Comparison of ENCODE assay signal across 9 mouse cellular contexts in the genomic region with DNA sequence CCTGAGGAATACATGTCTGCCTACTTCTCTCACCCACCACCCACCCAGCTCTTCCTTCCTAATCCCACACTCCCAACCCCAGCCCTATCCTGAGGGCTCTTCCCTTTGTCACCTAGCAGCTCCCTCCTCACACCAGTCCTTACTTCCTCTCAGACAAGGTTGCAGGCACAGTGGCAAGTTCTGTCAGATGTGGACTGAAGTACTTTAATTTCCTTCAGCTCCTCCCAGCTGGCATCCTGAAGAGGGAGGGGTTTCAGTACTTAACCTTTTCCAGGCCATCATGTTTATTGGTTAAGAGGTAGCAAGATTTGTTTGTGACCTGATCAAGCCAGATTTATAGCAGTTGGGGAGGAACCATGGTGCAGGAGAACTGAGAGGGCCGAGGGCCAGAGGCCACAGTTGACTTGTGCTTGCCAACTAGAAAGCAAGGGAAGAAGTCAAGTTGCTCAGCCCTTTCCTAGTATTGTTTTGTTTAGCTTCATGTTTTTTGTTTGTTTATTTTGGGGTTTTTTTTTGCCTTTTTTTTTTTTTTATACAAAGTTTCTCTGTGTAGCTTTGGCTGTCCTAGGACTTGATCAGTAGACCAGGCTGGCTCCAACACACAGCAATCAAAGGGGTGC. TPM values are rescaled to one million over a fixed set of nuclear protein-coding genes. Genes with fewer than 3 reads are reported as not detected.
DNase-seq lines count a peak whose midpoint lies in the region; ATAC-seq and TF ChIP-seq lines count a peak whose summit lies in the region.
"Not testable (repeated sequence)": the region's sequence is repeated elsewhere in the genome, so short reads cannot be mapped to it uniquely, and the experiment has no call there.
"Had no signal": no experiment of that assay in that cellular context is flagged by ENCODE, and none has a peak within 500 bp of the region (broad histone marks: within the 10 kb centered on the region; RNA-seq: fewer than 3 reads in every experiment).

Ly6c1 (minus strand) TSS at position 189 of the 620 bp plus-strand sequence.

- WGBS in intestine, embryonic 15.5 days, result 59% methylated on average over 1 of the region's 1 CpGs
- 38% methylated on average over 1 of the region's 1 CpGs for WGBS in large intestine, adult 2 months

- not testable (repeated sequence) for H3K79me3 ChIP-seq in C2C12 (ENCODE audit: low read depth)

- H3K9me3 ChIP-seq in intestine, embryonic 15.5 days, result not testable (repeated sequence)

- not testable (repeated sequence) for H3K27me3 ChIP-seq in C2C12 (ENCODE audit: control insufficient read depth, insufficient read depth, insufficient read length); intestine, embryonic 15.5 days (replicated peaks)

- intact Hi-C loops in gastrocnemius, adult 2 months (cut with DNase I); left cerebral cortex, postnatal 14 days (cut with DNase I): not testable (repeated sequence)

- H3K4me1 ChIP-seq in intestine, embryonic 15.5 days (replicated peaks), result not testable (repeated sequence)

- peak within 1 kb of the TSS; percentile 88 for H3K27ac ChIP-seq in gastrocnemius, adult 2 months
- not testable (repeated sequence) for H3K27ac ChIP-seq in intestine, embryonic 15.5 days

- H3K9ac ChIP-seq in intestine, embryonic 15.5 days, result not testable (repeated sequence)

- not testable (repeated sequence) for TF ChIP-seq CTCF in C2C12 (IDR thresholded peaks at IDR 0.05; ENCODE audit: control insufficient read depth, insufficient read depth, insufficient read length); gastrocnemius, adult 2 months (IDR thresholded peaks at IDR 0.05)

- H3K79me2 ChIP-seq in C2C12 (ENCODE audit: control insufficient read depth, insufficient read depth), result not testable (repeated sequence)

- not testable (repeated sequence) for H3K4me3 ChIP-seq in C2C12 (ENCODE audit: insufficient read depth, poor library complexity, severe bottlenecking); intestine, embryonic 15.5 days (replicated peaks)
- H3K4me3 ChIP-seq in gastrocnemius, adult 2 months, result peak within 1 kb of the TSS; percentile 70

- ATAC-seq in intestine, embryonic 15.5 days, result not testable (repeated sequence)
- peak; percentile 46; the same call in 1 of the 2 replicates for ATAC-seq in neutrophil, adult 5-6 weeks (ENCODE audit: extremely low read depth, insufficient number of reproducible peaks, low FRiP score, poor library complexity, severe bottlenecking)

- H3ac ChIP-seq in C2C12 (ENCODE audit: control insufficient read depth, insufficient read length, low read depth), result not testable (repeated sequence)

- not testable (repeated sequence) for H3K4me2 ChIP-seq in intestine, embryonic 15.5 days (replicated peaks)

- H3K36me3 ChIP-seq in C2C12 (ENCODE audit: control insufficient read depth, insufficient read depth); intestine, embryonic 15.5 days: not testable (repeated sequence)

- not testable (repeated sequence) for DNase-seq in adrenal gland, postnatal 4 days (ENCODE audit: low spot score in 2 of 2); large intestine, adult 2 months (ENCODE audit: low read depth, low spot score); left cerebral cortex, postnatal 14 days (ENCODE audit: low spot score in 2 of 2)
- DNase-seq in gastrocnemius, adult 2 months, result peak; percentile 35
- peak; percentile 29 to 49 for DNase-seq in heart, adult 9 months (ENCODE audit: low spot score in 2 of 2)

RNA-seq across cellular contexts. Expression of gene Ly6c1, which starts in this region (rescaled TPM):
- 38.8 TPM for polyA plus RNA-seq in C2C12 (2012; fragmentation: generic; extraction: Trizol)
- total RNA-seq in adrenal gland, postnatal 4 days (2021), result 10 to 100 TPM; 37.4 to 39.6 TPM
- total RNA-seq in gastrocnemius, adult 2 months (2021), result 100 to 1,000 TPM; 116 to 134 TPM
- polyA plus RNA-seq in intestine, embryonic 15.5 days (2015; fragmentation: Nextera tagmentation; extraction: Ambion mirVana), result 10.5 and 14.2 TPM in 2 replicates
- 83.3 and 90.0 TPM in 2 replicates for polyA plus RNA-seq in large intestine, adult 2 months (2012; rRNA removed)
- 10 to 100 TPM; 45.4 to 62.2 TPM for total RNA-seq in left cerebral cortex, postnatal 14 days (2021)
- 1.5 and 3.5 TPM in 2 replicates for total RNA-seq in neutrophil, adult 5-6 weeks (2017)
- polyA plus RNA-seq: erythroblast, embryonic 14.5 days had no signal
